Mouse (Mus musculus): ENCODE measurements at regions not wholly inside any gene's neighbourhood (a gene's known extent, or its start where the extent isn't known, plus 50 kb on each side); places are given as distances from the start of the nearest gene placed in this dataset.

DNA sequence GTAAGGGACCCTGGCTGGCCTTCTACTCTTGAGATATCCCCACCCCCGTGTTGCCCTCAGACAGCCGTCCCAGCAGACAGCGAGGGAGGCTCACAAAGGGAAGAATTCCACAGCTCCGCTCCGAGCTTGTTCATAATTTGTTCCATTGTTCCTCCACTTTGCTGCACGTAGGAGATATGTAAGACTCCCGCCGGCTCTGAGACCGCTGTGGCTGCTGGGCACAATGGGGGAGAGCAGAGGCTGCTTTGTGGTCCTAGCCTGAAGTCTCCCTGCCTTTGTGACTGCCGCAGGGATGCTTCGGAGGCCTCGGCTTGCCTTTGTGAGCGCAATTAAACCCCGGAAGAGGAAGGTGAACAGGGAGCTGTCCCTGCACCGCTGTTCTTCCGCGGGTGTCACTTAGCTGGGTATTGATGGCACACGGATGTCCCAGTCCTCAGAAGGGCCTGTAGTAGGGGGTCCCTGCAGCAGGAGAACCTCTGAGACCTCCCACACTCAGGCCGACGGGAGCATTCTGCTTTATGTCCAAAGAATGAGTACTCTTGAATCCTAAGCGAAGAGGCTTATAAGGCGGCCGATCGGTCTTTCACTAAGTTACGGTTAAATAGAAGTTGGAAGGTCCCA is 201.3 kb upstream of the Sall1 start:
- ChIA-PET CTCF (interaction anchor here (1.2 kb wide), 1 partner anchor 12 kb away, joined by 6 read pairs; no protein-coding TSS in a partner anchor), POLR2A (no interaction called here)
- DNase-seq (ENCODE audit: low read depth, low spot score) (no peak), ATAC-seq (no peak)
- TF ChIP-seq CTCF (IDR thresholded peaks at IDR 0.05): no peak
- in situ Hi-C loops (cut with MboI; ENCODE audit: low pct_unique_long_range_greater_than_20kb): no loop called here
- H3K27me3 ChIP-seq: peaks cover 11% of the 10 kb centered on the region

DNA sequence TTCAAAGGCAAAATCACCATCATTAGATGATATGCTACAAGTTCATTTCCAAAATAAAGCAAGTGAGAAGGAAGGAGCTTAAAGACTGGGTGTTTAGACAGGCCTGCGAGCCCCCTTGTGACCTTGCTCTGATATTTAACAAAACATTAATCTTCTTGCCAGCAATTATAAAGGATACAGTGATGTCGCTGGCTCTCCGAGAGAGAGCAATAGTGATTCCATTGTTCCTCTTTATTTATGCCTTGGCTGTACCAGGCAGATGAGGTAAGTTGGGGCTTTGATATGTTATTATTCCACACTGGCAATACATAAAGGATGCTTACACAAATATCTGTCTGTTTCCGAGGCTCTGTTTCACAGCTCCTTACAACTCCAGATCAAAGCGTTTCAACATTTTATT is 197.7 kb upstream of the Sall1 start:
- no peak for TF ChIP-seq CTCF (IDR thresholded peaks at IDR 0.05)
- DNase-seq (ENCODE audit: low read depth, low spot score) (no peak), ATAC-seq (no peak)
- ChIA-PET CTCF (interaction anchor here (1.0 to 1.6 kb wide), 2 partner anchors 10 to 12 kb away, joined by 3 to 4 read pairs; no protein-coding TSS in a partner anchor), POLR2A (no interaction called here)
- H3K27me3 ChIP-seq: peaks cover 11% of the 10 kb centered on the region
- in situ Hi-C loops (cut with MboI; ENCODE audit: low pct_unique_long_range_greater_than_20kb): no loop called here

- ATAC-seq: no peak
- no peak for TF ChIP-seq CTCF (IDR thresholded peaks at IDR 0.05)
- no peak for DNase-seq (ENCODE audit: low read depth, low spot score)
- ChIA-PET POLR2A (no interaction called here), CTCF (interaction anchor here (1.0 to 1.4 kb wide), 2 partner anchors 43 to 233 kb away, joined by 3 read pairs; no protein-coding TSS in a partner anchor)
- in situ Hi-C loops (cut with MboI; ENCODE audit: low pct_unique_long_range_greater_than_20kb): no loop called here
- H3K27me3 ChIP-seq: peaks cover 3% of the 10 kb centered on the region
Measured at GRCm38 (mm10) chr8:89239626-89240025, 195.7 kb upstream of the Sall1 start.

DNA sequence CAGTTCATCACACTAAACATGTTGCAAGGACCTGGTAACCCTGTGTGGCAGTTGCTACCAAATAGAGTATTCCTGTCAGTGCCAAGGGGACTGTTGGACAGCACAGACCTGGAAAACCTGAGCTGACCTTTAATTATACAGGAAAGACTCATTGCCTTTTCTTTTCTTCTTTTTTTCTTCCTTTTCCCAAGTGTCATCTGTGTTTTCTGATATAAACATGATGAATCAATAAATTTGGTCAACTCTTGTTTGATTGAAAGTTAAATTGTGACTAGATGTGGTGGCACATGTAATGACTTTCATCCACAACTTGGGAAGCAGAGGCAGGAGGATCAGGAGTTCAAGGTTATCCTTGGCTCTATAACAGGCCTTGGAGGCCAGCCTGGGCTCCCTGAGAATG is 190.1 kb upstream of the Sall1 start:
- POLR2A ChIA-PET: no interaction called here
- in situ Hi-C loops (cut with MboI; ENCODE audit: low pct_unique_long_range_greater_than_20kb): no loop called here
- CTCF ChIA-PET: no interaction called here

GRCm38 (mm10) chr8:89232318-89232717 is 188.4 kb upstream of the Sall1 start:
- ATAC-seq: no peak
- in situ Hi-C loops (cut with MboI; ENCODE audit: low pct_unique_long_range_greater_than_20kb): no loop called here
- no peaks in the 10 kb centered on the region for H3K27me3 ChIP-seq
- ChIA-PET CTCF (interaction anchor here (1.1 to 1.8 kb wide), 4 partner anchors 10 to 22 kb away, joined by 3 to 4 read pairs (median 3); no protein-coding TSS in a partner anchor), POLR2A (no interaction called here)
- no peak for DNase-seq (ENCODE audit: low read depth, low spot score)
- TF ChIP-seq CTCF (IDR thresholded peaks at IDR 0.05): no peak

More for the DNA sequence above, 190.1 kb upstream of the Sall1 start:
- no peak for ATAC-seq
- DNase-seq (ENCODE audit: low read depth, low spot score): no peak
- no peaks in the 10 kb centered on the region for H3K27me3 ChIP-seq
- TF ChIP-seq CTCF (IDR thresholded peaks at IDR 0.05): no peak

DNA sequence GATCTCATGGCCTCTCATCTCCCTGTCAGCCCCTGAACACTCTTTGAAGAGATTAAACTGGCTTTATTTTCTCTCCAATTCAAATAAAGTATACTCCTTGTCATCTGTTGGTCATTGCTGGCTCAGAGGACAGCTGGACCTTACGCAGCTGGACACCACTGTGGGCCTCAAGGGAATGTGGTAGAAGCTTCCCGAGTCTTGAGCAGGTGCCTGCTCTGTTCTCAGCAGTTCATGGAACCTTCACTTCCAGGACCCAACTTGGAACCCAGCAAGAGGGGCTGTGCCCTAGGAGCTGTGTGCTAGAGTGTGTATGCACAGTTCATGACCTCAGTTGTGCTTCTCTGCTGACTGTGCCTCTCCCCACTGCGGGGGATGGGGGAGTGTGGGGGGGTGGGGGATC is 185.2 kb upstream of the Sall1 start:
- ChIA-PET POLR2A (no interaction called here), CTCF (interaction anchor here (1.4 kb wide), 1 partner anchor 13 kb away, joined by 4 read pairs; no protein-coding TSS in a partner anchor)
- peaks cover 3% of the 10 kb centered on the region for H3K27me3 ChIP-seq
- ATAC-seq (no peak), DNase-seq (ENCODE audit: low read depth, low spot score) (no peak)
- no peak for TF ChIP-seq CTCF (IDR thresholded peaks at IDR 0.05)
- in situ Hi-C loops (cut with MboI; ENCODE audit: low pct_unique_long_range_greater_than_20kb): no loop called here

DNA sequence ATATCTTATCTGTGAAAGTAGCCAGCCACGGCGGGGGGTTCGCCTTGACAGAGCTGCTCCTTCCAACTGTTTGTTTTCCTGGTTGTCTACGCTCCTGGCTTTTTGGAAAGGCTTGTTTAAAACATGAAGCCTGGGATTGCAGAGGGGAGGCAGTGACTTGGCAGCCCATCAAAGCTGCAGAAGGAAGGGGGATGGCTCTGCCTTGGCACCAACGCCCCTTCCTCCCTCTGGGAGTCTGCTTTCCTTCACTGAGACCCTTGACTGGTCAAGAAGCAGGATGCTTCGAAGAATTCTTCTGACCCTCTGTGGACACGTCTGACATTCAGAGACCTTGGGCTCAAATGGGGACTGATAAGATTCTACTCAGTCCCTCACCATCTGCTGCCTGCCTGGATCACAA is 176.9 kb upstream of the Sall1 start:
- CTCF ChIA-PET: interaction anchor here (1.2 kb wide), 1 partner anchor 9 kb away, joined by 3 read pairs; no protein-coding TSS in a partner anchor
- in situ Hi-C loops (cut with MboI; ENCODE audit: low pct_unique_long_range_greater_than_20kb): no loop called here
- H3K27me3 ChIP-seq: peaks cover 11% of the 10 kb centered on the region
- no peak for TF ChIP-seq CTCF (IDR thresholded peaks at IDR 0.05)
- ATAC-seq (no peak), DNase-seq (ENCODE audit: low read depth, low spot score) (no peak)
- POLR2A ChIA-PET: no interaction called here

DNA sequence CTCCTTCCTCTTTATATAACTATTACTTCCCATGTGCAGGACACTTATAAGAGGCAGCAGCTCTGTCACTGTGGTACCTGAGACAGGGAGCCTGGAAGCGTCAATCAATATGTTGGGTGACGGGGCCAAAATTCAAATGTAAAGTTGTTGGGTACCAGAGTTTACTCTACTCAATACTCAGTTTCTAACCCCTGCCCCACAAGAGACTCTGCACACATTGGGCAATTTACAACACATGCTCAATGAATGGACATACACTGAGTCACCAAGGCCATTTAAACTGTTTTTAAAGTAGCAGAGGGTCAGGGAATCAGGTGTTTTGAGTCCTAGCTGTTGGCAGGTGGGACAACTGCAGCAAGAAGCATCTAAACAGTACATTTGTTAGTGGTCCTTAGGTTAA is 176.4 kb upstream of the Sall1 start:
- TF ChIP-seq CTCF (IDR thresholded peaks at IDR 0.05): no peak
- CTCF ChIA-PET: interaction anchor here (1.2 kb wide), 1 partner anchor 8 kb away, joined by 3 read pairs; no protein-coding TSS in a partner anchor
- POLR2A ChIA-PET: no interaction called here
- no peak for DNase-seq (ENCODE audit: low read depth, low spot score)
- no peak for ATAC-seq
- in situ Hi-C loops (cut with MboI; ENCODE audit: low pct_unique_long_range_greater_than_20kb): no loop called here
- H3K27me3 ChIP-seq: peaks cover 11% of the 10 kb centered on the region

DNA sequence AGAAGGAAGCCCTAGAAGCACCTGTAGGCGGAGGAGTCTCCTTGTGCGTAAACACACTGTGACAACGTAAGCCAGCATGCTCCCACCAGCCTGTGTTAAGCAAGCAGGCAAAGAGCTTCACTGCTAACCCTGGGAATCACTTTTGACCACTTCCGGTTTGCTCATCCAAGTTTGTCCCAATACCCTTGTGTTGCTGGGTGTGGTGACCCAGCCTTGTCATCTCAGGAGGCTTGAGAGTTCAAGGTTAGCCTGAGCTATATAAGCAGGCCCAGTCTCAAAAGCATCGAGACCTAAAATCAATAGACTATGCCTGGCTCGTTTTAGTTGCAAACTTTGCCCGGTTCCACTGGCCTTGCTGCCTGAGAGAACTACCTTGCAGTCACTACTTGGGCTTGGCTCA is 175.2 kb upstream of the Sall1 start:
- no peak for DNase-seq (ENCODE audit: low read depth, low spot score)
- peaks cover 8% of the 10 kb centered on the region for H3K27me3 ChIP-seq
- ChIA-PET CTCF (interaction anchor here (1.0 kb wide), 1 partner anchor 13 kb away, joined by 4 read pairs; no protein-coding TSS in a partner anchor), POLR2A (no interaction called here)
- no peak for ATAC-seq
- in situ Hi-C loops (cut with MboI; ENCODE audit: low pct_unique_long_range_greater_than_20kb): no loop called here
- TF ChIP-seq CTCF (IDR thresholded peaks at IDR 0.05): no peak

- no peak for DNase-seq (ENCODE audit: low read depth, low spot score)
- in situ Hi-C loops (cut with MboI; ENCODE audit: low pct_unique_long_range_greater_than_20kb): no loop called here
- ATAC-seq: no peak
- no peak for TF ChIP-seq CTCF (IDR thresholded peaks at IDR 0.05)
- peaks cover 8% of the 10 kb centered on the region for H3K27me3 ChIP-seq
- ChIA-PET POLR2A (interaction anchor here (0.5 kb wide), 1 partner anchor 171 kb away, joined by 3 read pairs; no protein-coding TSS in a partner anchor), CTCF (no interaction called here)
Measured at GRCm38 (mm10) chr8:89217689-89218088, 173.7 kb upstream of the Sall1 start.

DNA sequence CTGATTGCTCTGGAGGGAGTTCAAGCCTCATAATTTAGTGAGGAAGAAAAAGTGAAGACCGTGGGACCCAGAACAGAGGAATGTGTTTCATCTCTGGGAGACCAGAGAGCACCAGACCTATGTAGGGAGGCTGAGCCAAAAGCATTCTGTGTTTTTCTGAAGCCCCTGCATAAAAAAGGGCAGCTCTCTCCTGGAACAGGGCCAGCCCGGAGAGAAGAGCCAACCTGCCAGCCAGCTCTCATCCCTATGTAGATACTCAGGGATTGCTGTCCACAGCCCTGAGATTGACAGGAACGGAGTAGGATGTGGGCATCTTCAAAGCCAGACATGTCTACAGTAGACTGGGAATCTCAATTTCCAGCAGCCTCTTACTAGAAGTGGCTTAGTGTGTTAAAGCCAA is 168.0 kb upstream of the Sall1 start:
- in situ Hi-C loops (cut with MboI; ENCODE audit: low pct_unique_long_range_greater_than_20kb): no loop called here
- ChIA-PET CTCF (interaction anchor here (1.7 kb wide), 1 partner anchor 9 kb away, joined by 3 read pairs; no protein-coding TSS in a partner anchor), POLR2A (no interaction called here)
- DNase-seq (ENCODE audit: low read depth, low spot score): no peak
- ATAC-seq: no peak
- no peaks in the 10 kb centered on the region for H3K27me3 ChIP-seq
- TF ChIP-seq CTCF (IDR thresholded peaks at IDR 0.05): no peak

All from Patski (cell line).